Mouse (Mus musculus): ENCODE data around the gene Hexb. TPM values are rescaled to one million over a fixed set of nuclear protein-coding genes. Genes with fewer than 3 reads are reported as not detected.
A peak's percentile ranks its signal among the peaks of the same experiment; 100 is the strongest.

Hexb gene
- polyA plus RNA-seq, 1 experiment from 2014 or later = 42.7 TPM

DNA sequence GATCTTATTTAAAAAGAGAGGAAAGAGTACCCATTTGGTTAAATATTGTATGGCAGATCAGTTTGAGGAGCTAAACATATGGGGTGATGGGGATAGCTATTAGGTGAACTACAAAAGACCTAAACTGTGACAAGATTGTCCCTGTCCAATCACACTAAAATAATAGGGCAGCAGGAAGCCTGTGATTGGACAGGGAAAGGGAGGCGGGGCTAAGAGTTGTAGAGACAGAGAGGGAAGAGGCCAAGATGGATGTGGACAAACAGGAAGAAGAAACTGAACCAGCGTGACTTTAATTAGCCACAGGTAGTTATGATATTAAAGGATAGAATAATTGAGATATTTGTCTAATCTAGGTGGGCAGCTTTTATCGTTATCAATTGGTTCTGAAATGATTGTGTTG is 21.9 kb upstream of the Hexb start:
- Histone ChIP-seq H3K4me1 (replicated peaks) (peaks cover 7% of the 10 kb centered on the region; the same call in 1 of the 2 replicates), H3K27ac (replicated peaks) (no peak overlapping the region), H3K27me3 (no peaks in the 10 kb centered on the region), H3K4me2 (no peak overlapping the region), H3K9me3 (no peaks in the 10 kb centered on the region), H3K9ac (no peak overlapping the region), H3K36me3 (no peaks in the 10 kb centered on the region), H3K4me3 (no peak overlapping the region)
- no peak for ATAC-seq (ENCODE audit: low read depth)
- 95% methylated on average over 3 of the region's 3 CpGs for WGBS

DNA sequence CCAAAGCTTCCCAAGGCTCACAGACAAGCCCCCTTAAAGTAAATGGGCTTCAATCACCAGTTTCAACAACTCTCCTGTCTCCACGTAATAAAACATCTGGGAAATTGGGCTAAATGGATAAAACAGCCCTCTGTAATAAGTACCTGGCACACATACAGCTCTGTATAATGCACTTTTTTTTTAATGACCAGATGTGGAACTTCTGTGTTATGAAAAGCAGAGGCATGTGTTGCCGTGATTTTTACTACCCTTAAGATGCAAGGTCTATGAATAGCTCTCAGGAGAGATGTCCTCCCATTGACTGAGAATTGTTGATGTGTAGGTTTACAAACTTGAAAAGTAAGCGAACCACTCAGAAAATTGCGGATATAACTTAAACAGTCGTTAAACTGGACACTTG is 18.0 kb upstream of the Hexb start:
- Histone ChIP-seq H3K4me1 (replicated peaks) (peaks cover 6% of the 10 kb centered on the region; the same call in 1 of the 2 replicates), H3K9ac (no peak overlapping the region), H3K4me3 (no peak overlapping the region), H3K9me3 (no peaks in the 10 kb centered on the region), H3K4me2 (no peak overlapping the region), H3K27me3 (no peaks in the 10 kb centered on the region), H3K27ac (replicated peaks) (no peak overlapping the region), H3K36me3 (no peaks in the 10 kb centered on the region)
- ATAC-seq (ENCODE audit: low read depth) = no peak
- 73% methylated on average over 5 of the region's 5 CpGs for WGBS

DNA sequence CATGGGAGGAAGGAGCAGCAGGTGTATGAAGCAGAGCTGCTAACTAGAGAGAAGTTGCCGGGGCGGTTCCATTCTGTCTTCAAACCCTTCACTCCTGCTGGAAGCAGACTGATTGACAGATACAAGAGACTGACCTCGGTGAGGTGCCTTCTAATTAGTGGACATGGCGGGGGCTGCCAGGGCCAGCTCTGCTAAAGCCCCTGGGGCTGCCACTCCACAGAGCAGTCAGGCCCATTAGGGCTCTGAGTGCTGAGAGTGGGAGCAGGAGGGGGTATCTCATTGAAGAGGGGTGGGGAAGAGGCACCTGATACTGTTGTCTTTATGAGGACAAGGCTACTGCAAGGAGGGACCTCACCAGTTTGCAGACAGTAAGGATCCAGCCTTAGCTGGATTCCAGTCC is 17.4 kb upstream of the Hexb start:
- Histone ChIP-seq H3K27me3 (no peaks in the 10 kb centered on the region), H3K36me3 (no peaks in the 10 kb centered on the region), H3K9ac (no peak overlapping the region), H3K4me2 (no peak overlapping the region), H3K4me3 (no peak overlapping the region), H3K27ac (replicated peaks) (no peak overlapping the region), H3K9me3 (no peaks in the 10 kb centered on the region), H3K4me1 (replicated peaks) (peaks cover 6% of the 10 kb centered on the region; the same call in 1 of the 2 replicates)
- no peak for ATAC-seq (ENCODE audit: low read depth)
- 54% methylated on average over 4 of the region's 4 CpGs for WGBS

DNA sequence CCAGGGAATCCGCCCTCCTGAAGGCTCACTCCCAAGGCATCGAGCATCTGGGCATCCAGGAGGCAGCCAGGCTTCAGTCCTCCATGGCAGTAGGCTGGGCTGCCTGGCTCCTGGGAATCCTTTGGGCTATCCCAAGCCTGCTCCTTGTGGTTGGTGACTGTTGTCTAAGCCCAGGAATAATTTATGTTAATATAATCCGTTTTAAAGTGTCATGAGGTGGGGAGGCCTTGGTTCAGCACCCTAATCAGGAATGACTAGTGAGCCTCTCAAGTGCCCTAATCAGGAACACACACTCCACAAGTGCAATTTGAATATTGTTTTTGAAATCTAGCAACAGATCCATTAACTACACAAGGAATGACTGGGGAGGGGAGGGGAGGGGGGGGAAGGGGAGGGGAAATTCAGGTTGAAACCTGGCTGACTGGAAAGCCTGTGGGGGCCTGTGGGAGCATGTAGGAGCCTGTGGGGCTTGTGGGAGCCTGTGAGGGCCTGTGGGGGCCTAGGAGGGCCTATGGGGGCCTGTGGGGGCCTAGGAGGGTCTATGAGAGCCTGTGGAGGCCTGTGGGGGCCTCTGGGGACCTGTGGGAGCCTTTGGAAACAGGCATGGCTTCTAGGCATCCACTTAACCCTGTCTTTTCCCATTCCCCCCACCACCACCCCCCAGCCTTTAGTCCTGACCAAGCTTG is 16.6 kb upstream of the Hexb start:
- Histone ChIP-seq H3K27ac (replicated peaks) (no peak overlapping the region), H3K27me3 (no peaks in the 10 kb centered on the region), H3K4me2 (no peak overlapping the region), H3K4me1 (replicated peaks) (peaks cover 6% of the 10 kb centered on the region; the same call in 1 of the 2 replicates), H3K9me3 (no peaks in the 10 kb centered on the region), H3K36me3 (no peaks in the 10 kb centered on the region), H3K4me3 (no peak overlapping the region), H3K9ac (no peak overlapping the region)
- ATAC-seq (ENCODE audit: low read depth) = no peak; the same call in 1 of the 2 replicates
- 50% methylated on average over 3 of the region's 3 CpGs for WGBS

DNA sequence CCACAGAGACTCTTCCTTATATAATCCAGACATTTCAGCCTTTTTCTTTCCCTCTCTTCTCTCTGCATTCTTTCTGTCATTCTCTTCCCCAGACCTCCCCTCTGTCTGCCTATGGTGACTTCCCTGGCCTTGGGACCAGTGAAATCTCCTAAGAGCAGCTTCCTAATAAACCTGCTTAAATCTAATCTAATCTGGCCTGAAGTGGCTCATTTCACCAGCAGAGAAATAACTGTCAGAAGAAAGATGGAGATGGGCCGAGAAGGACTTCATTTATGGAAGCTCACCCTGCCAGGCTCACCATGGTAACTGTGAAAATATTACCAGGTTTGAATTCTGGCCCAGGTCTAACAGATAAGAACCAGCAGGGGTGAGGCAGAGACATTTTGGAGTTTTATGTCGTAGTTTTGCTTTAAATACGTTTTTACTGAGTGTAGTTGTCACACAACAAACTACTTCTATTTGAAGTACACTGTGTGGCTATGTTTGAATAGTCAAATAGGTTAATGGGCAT is 10.4 kb upstream of the Hexb start:
- Histone ChIP-seq H3K27ac (replicated peaks) (no peak overlapping the region), H3K27me3 (no peaks in the 10 kb centered on the region), H3K36me3 (no peaks in the 10 kb centered on the region), H3K4me3 (no peak overlapping the region), H3K9me3 (no peaks in the 10 kb centered on the region), H3K9ac (no peak overlapping the region), H3K4me2 (no peak overlapping the region), H3K4me1 (replicated peaks) (peaks cover 10% of the 10 kb centered on the region)
- no peak for ATAC-seq (ENCODE audit: low read depth)
- 73% methylated on average over 3 of the region's 3 CpGs for WGBS

DNA sequence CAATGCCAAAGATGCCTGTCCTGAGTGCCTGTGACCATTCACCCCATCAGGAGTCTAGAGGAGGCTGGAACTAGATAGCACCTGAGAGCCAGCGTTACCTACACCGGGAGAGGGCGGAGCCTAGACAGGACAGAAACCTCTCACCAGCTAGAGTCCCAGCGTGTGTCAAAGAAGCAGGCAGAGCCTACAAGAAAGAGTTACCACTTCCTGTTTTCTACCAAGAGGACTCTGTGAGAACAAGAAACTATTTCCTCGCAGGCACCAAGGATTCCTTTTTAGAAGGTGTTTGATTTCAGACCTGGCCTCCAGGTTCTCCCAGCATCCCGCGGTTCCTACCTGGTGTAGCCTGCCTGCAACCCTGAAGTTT is 9.9 kb upstream of the Hexb start:
- Histone ChIP-seq H3K27ac (replicated peaks) (no peak overlapping the region), H3K36me3 (no peaks in the 10 kb centered on the region), H3K4me2 (no peak overlapping the region), H3K4me1 (replicated peaks) (peaks cover 10% of the 10 kb centered on the region), H3K9me3 (no peaks in the 10 kb centered on the region), H3K4me3 (no peak overlapping the region), H3K27me3 (no peaks in the 10 kb centered on the region), H3K9ac (no peak overlapping the region)
- ATAC-seq (ENCODE audit: low read depth) = no peak
- 67% methylated on average over 7 of the region's 7 CpGs for WGBS

DNA sequence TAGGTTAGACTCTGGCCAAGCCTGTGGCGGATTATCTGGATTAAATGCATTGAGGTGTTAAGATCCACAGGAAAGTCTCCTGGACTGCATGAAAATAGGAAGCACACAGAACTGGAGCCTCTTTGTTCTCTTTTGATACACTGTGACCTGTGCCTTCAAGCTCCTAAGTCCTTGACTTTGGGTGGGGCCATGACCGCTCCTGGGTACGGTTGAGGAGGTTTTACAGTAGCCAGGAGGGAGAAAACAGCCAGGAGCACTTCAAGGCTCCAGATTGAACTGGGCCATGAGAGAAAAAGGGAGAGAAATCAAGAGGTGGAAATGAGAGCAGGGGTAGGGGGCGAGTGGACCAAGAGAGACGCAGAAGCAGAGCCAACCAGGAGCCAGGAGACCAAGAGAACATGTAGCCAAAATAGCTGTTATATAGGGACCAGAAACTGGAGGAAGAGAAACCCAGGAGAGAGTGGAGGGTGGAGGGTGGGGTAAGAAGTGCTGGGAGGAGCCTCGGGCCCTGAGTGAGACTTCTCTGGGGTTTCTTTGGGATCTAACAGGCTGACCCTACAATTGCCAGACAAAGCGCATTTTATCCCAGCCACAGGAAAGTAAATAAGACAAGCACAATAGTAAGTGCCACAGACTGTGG is 9.4 kb upstream of the Hexb start:
- Histone ChIP-seq H3K4me1 (replicated peaks) (peaks cover 10% of the 10 kb centered on the region), H3K4me3 (no peak overlapping the region), H3K4me2 (no peak overlapping the region), H3K27me3 (no peaks in the 10 kb centered on the region), H3K36me3 (no peaks in the 10 kb centered on the region), H3K9me3 (no peaks in the 10 kb centered on the region), H3K9ac (no peak overlapping the region), H3K27ac (replicated peaks) (no peak overlapping the region)
- ATAC-seq (ENCODE audit: low read depth) = no peak
- WGBS = 89% methylated on average over 7 of the region's 7 CpGs

DNA sequence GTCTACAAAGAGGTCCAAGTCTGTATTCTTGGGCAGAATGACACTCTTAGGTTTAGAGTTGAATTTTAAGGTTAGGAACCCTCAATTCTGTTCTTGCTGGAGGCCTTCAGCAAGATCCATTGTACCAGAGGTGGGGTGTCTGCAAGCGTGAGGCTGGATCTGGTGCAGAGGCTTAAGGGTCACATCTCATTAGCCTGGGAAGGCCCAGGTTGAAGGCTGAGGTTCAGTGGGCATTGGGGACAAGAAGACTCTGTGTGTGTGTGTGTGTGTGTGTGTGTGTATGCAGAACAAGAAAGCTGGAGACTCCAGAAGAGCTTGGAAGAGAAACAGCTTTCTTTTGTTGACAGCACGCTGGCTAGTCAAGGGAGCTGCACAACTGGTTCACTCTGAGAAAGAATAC is 7.9 kb upstream of the Hexb start:
- no peaks in the 10 kb centered on the region for H3K27me3 ChIP-seq
- H3K4me2 ChIP-seq = no peak overlapping the region
- H3K4me1 ChIP-seq (replicated peaks) = peaks cover 10% of the 10 kb centered on the region
- WGBS = 88% methylated on average over 2 of the region's 2 CpGs
- ATAC-seq (ENCODE audit: low read depth) = no peak
- H3K4me3 ChIP-seq = no peak overlapping the region
- H3K9me3 ChIP-seq = no peaks in the 10 kb centered on the region
- H3K9ac ChIP-seq = no peak overlapping the region
- H3K27ac ChIP-seq (replicated peaks) = no peak overlapping the region
- no peaks in the 10 kb centered on the region for H3K36me3 ChIP-seq

DNA sequence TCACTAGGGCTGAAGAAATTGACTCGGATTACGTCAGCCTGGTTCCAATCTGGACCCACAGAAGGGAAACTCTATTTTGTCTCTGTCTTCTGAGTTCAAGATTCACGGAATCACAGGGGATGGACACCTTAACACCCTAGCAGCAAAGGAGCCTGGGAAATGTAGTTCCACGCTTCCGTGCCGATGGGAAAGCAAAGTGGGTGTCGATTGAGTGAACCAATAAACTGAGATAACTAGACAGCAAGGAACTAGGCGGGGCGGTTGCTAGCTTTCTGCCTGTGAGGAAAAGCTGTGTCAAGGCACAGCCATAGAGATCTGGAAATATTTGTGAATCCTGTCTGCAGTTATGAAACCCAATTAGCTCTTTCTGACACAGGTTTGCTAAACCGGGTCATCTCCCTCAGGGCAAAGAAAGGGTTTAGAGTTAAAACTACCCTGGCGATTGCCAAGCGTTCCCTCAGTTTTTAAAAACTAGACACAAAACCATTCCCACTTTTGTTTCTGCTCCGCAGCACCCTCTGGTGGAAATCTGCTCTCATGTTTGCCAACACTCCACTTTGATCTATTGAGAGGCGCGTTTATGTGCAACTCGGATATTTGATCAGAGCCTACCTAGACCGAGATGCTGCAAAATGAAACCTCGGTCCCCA is 7.0 kb upstream of the Hexb start:
- H3K9ac ChIP-seq = peak overlapping the region; percentile 50; the same call in 1 of the 2 replicates

DNA sequence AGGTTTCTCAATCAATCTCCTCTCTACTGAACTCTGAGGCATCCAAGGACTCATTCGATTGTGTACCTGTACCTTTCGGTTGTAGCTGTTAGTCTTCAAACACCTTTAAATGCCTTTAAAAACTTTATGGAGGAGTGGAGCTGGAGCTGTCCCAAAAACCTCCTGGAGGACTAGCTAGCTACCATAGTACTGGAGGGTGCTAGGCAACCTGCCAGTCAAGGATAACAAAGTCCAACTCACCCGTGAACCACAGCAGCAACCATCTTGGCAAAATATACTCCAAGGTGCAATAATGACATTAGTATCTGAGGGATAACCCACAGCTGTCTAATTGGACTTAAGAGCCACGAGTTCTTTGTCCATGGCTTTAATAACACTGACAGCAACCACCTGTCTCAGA is 3.7 kb upstream of the Hexb start:
- H3K4me2 ChIP-seq = no peak overlapping the region
- no peaks in the 10 kb centered on the region for H3K27me3 ChIP-seq
- 80% methylated on average over 4 of the region's 4 CpGs for WGBS
- no peaks in the 10 kb centered on the region for H3K36me3 ChIP-seq
- H3K9ac ChIP-seq = no peak overlapping the region
- H3K4me3 ChIP-seq = no peak overlapping the region
- H3K4me1 ChIP-seq (replicated peaks) = peaks cover 24% of the 10 kb centered on the region
- no peak for ATAC-seq (ENCODE audit: low read depth)
- no peak overlapping the region for H3K27ac ChIP-seq (replicated peaks)
- H3K9me3 ChIP-seq = no peaks in the 10 kb centered on the region

More for the DNA sequence above, 7.0 kb upstream of the Hexb start:
- H3K9me3 ChIP-seq = no peaks in the 10 kb centered on the region
- WGBS = 13% methylated on average over 18 of the region's 18 CpGs
- H3K36me3 ChIP-seq = no peaks in the 10 kb centered on the region
- peak overlapping the region; percentile 61; the same call in 1 of the 2 replicates for H3K27ac ChIP-seq (replicated peaks)
- peak overlapping the region; percentile 33 for H3K4me3 ChIP-seq
- no peaks in the 10 kb centered on the region for H3K27me3 ChIP-seq
- peak; percentile 63 for ATAC-seq (ENCODE audit: low read depth)
- H3K4me1 ChIP-seq (replicated peaks) = peaks cover 10% of the 10 kb centered on the region
- peak overlapping the region; percentile 69 for H3K4me2 ChIP-seq

DNA sequence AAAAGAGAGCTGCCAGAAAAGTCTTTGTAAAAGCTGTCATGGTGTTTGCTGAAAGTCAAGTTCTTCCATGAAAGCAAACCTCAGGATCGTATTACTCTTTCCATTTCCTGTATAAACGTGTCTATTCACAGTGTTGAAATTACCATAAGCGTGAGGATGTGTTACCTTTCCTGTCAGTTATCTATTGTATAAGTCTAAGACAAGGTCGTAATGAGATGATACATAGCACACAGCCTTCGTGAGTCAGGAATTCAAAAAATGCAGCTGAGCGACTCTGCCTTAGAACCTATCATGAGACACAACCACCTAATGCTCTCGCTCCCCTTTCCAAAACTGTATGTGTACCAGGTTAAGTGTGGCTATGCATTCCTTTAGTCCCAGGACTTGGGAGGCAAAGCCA is 2.9 kb upstream of the Hexb start:
- Histone ChIP-seq H3K9me3 (no peaks in the 10 kb centered on the region), H3K4me3 (no peak overlapping the region), H3K36me3 (no peaks in the 10 kb centered on the region), H3K27ac (replicated peaks) (no peak overlapping the region), H3K4me1 (replicated peaks) (peaks cover 30% of the 10 kb centered on the region), H3K4me2 (no peak overlapping the region), H3K9ac (no peak overlapping the region), H3K27me3 (no peaks in the 10 kb centered on the region)
- 82% methylated on average over 7 of the region's 7 CpGs for WGBS
- ATAC-seq (ENCODE audit: low read depth) = no peak

DNA sequence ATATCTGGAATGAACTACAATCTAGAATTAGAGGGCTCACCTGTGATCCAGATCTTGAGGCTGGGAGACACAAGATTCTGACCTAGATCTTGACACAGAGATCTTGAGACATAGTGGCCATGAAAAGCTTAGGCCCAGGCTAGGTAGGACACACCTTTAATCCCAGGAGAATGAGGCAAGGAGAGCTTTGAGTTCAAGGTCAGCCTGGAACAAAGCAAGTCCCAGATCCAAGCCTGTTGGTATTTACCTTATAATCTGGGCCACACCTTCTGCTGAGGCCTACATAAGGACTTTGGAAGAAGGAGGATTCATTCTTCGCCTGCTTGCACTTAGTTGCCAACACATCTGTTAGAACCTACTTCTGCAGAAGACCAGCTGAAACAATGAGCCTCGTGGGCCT is 966 bp upstream of the Hexb start:
- Histone ChIP-seq H3K4me2 (no peak overlapping the region), H3K9ac (no peak overlapping the region), H3K4me3 (no peak overlapping the region), H3K27ac (replicated peaks) (no peak overlapping the region), H3K9me3 (no peaks in the 10 kb centered on the region), H3K4me1 (replicated peaks) (peaks cover 20% of the 10 kb centered on the region), H3K36me3 (no peaks in the 10 kb centered on the region), H3K27me3 (no peaks in the 10 kb centered on the region)
- 78% methylated on average over 2 of the region's 2 CpGs for WGBS
- no peak for ATAC-seq (ENCODE audit: low read depth)

Data from neural tube, embryonic 13.5 days (tissue).